Mouse (Mus musculus) urinary bladder, adult 2 months (tissue): Measurements from ENCODE around the gene Arsb. TPM values are rescaled to one million over a fixed set of nuclear protein-coding genes. Genes with fewer than 3 reads are reported as not detected.
"Not testable (repeated sequence)": the region's sequence is repeated elsewhere in the genome, so short reads cannot be mapped to it uniquely, and the experiment has no call there.

Experiments
- DNase-seq: peaks from one replicate; pipeline ENCODE4 v3.0.0; 2022; ENCODE audit warnings: low spot score
- polyA plus RNA-seq: library from polyadenylated mRNA; depleted of rRNA; stranded (reverse); fragments of >200 nt; gene quantifications from 2 replicates; pipeline ENCODE4 v1.2.3, GENCODE M21; 2012

The Arsb gene
- polyA plus RNA-seq, 1 experiment, result 40.1 TPM

GRCm38 (mm10) chr13:93787647-93788046 is 16.2 kb downstream of the Arsb start:
- no peak for DNase-seq

GRCm38 (mm10) chr13:93792945-93793642 is 21.7 kb downstream of the Arsb start:
- DNase-seq, result no peak

- no peak for DNase-seq
These were observed 22.3 kb downstream of the Arsb start for GRCm38 (mm10) chr13:93793643-93794182.

GRCm38 (mm10) chr13:93797011-93797600 is 25.7 kb downstream of the Arsb start:
- DNase-seq, result no peak

GRCm38 (mm10) chr13:93810311-93810710 is 38.9 kb downstream of the Arsb start:
- not testable (repeated sequence) for DNase-seq

- DNase-seq, result no peak
These were observed 42.7 kb downstream of the Arsb start for GRCm38 (mm10) chr13:93814081-93814480.

- no peak for DNase-seq
These were observed 43.2 kb downstream of the Arsb start for GRCm38 (mm10) chr13:93814676-93815075.

GRCm38 (mm10) chr13:93815128-93815527 is 43.7 kb downstream of the Arsb start:
- DNase-seq, result no peak

- DNase-seq, result no peak
These were observed 44.7 kb downstream of the Arsb start for GRCm38 (mm10) chr13:93816127-93816526.

GRCm38 (mm10) chr13:93816688-93817331 is 45.4 kb downstream of the Arsb start:
- DNase-seq, result no peak

- no peak for DNase-seq
These were observed 48.7 kb downstream of the Arsb start for GRCm38 (mm10) chr13:93820173-93820572.

- no peak for DNase-seq
These were observed 50.6 kb downstream of the Arsb start for GRCm38 (mm10) chr13:93822001-93822400.

GRCm38 (mm10) chr13:93825792-93826558 is 54.5 kb downstream of the Arsb start:
- DNase-seq, result no peak

GRCm38 (mm10) chr13:93827745-93828144 is 56.3 kb downstream of the Arsb start:
- DNase-seq, result no peak

- DNase-seq, result no peak
These were observed 58.3 kb downstream of the Arsb start for GRCm38 (mm10) chr13:93829565-93830293.

- no peak for DNase-seq
These were observed 58.8 kb downstream of the Arsb start for GRCm38 (mm10) chr13:93830294-93830645.

- DNase-seq, result no peak
These were observed 66.2 kb downstream of the Arsb start for GRCm38 (mm10) chr13:93837481-93838225.

GRCm38 (mm10) chr13:93838431-93839136 is 67.2 kb downstream of the Arsb start:
- DNase-seq, result no peak

GRCm38 (mm10) chr13:93839137-93839630 is 67.8 kb downstream of the Arsb start:
- no peak for DNase-seq

- no peak for DNase-seq
These were observed 68.3 kb downstream of the Arsb start for GRCm38 (mm10) chr13:93839721-93840120.
